Mouse (Mus musculus) intestine, postnatal 0 days (tissue): ENCODE data around the gene Zfp239. TPM values are rescaled to one million over a fixed set of nuclear protein-coding genes. Genes with fewer than 3 reads are reported as not detected.

Experiments
- ATAC-seq: fragments of 200-750 bp; cut with Nextera tagmentation; 2 replicates; pipeline ENCODE4 v1.8.0; 2017; ENCODE audit warnings: mild to moderate bottlenecking, moderate TSS enrichment, moderate library complexity
- H3K27ac ChIP-seq: fragments of 300-500 bp; sonication (generic); 2 replicates; pipeline ENCODE4 v1.5.1; 2014; ENCODE audit warnings: mild to moderate bottlenecking, low read depth, low read length, moderate library complexity
- H3K27me3 ChIP-seq: fragments of 300-500 bp; sonication (generic); replicated peaks from 2 replicates; pipeline ENCODE4 v1.6.1; 2014; ENCODE audit warnings: low read length, mixed read lengths; ENCODE audit not compliant: control insufficient read depth, insufficient read depth
- H3K36me3 ChIP-seq: fragments of 300-500 bp; sonication (generic); 2 replicates; pipeline ENCODE4 v1.6.1; 2014; ENCODE audit warnings: mild to moderate bottlenecking, moderate library complexity; ENCODE audit not compliant: control insufficient read depth, insufficient read depth
- H3K4me1 ChIP-seq: fragments of 300-500 bp; sonication (generic); replicated peaks from 2 replicates; pipeline ENCODE4 v1.6.1; 2014; ENCODE audit warnings: antibody characterized with exemption, low read length, mixed read lengths; ENCODE audit not compliant: control insufficient read depth, insufficient read depth
- H3K4me2 ChIP-seq: fragments of 300-500 bp; sonication (generic); replicated peaks from 2 replicates; pipeline ENCODE4 v1.6.1; 2014; ENCODE audit warnings: low read depth, mild to moderate bottlenecking, moderate library complexity
- H3K4me3 ChIP-seq: fragments of 300-500 bp; sonication (generic); 2 replicates; pipeline ENCODE4 v1.5.1; 2014; ENCODE audit warnings: low read depth, low read length
- H3K9ac ChIP-seq: fragments of 300-500 bp; sonication (generic); 2 replicates; pipeline ENCODE4 v1.6.1; 2014; ENCODE audit warnings: mild to moderate bottlenecking, low read depth, low read length
- H3K9me3 ChIP-seq: fragments of 300-500 bp; sonication (generic); 2 replicates; pipeline ENCODE4 v1.6.1; 2016; ENCODE audit warnings: mixed run types; ENCODE audit not compliant: control insufficient read depth
- CTCF ChIP-seq: sonication (generic); IDR thresholded peaks from 2 replicates; pipeline ENCODE4 v1.5.1; 2016; ENCODE audit warnings: low read depth, mild to moderate bottlenecking, control low read depth, antibody characterized with exemption, moderate library complexity
- WGBS: fragments of 180-500 bp; shearing (Covaris S2); extraction: QIAGEN DNeasy Blood & Tissue Kit; methylation state at CpG from one replicate; pipeline ENCODE4 v1.1.7; 2014; 5-methylcytosine and 5-hydroxymethylcytosine counted together
- polyA plus RNA-seq: library from polyadenylated mRNA; unstranded; fragments of >200 nt; fragmentation: Nextera tagmentation; extraction: Ambion mirVana; gene quantifications from 2 replicates; pipeline ENCODE4 v1.2.1, GENCODE M21; 2015

The Zfp239 gene
- polyA plus RNA-seq, 1 experiment from 2014 or later, result 3.1 TPM

DNA sequence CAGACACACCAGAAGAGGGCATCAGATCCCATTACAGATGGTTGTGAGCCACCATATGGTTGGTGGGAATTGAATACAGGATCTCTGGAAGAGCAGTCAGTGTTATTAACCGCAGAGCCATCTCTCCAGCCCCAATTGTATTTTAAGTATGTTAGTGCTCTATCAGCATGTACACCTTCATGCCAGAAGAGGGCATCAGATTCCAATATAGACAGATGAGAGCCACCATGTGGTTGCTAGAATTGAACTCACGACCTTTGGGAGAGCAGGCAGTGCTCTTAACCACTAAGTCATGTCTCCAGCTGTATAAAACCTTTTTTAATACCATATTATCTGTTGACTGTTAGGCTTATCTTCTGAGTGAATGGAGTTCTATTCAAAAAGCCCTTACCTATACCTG lies 10.2 kb upstream of the Zfp239 start:
- H3K27ac ChIP-seq, result no peak overlapping the region
- WGBS, result 60% methylated on average over 2 of the region's 2 CpGs
- no peaks in the 10 kb centered on the region for H3K27me3 ChIP-seq
- no peak for ATAC-seq
- H3K4me2 ChIP-seq, result no peak overlapping the region
- no peak overlapping the region for H3K9ac ChIP-seq
- peak; percentile 56 for TF ChIP-seq CTCF
- no peaks in the 10 kb centered on the region for H3K9me3 ChIP-seq
- no peak overlapping the region for H3K4me3 ChIP-seq
- H3K36me3 ChIP-seq, result peaks cover 9% of the 10 kb centered on the region; the same call in 1 of the 2 replicates
- no peaks in the 10 kb centered on the region for H3K4me1 ChIP-seq

- peak; percentile 66 for TF ChIP-seq CTCF
- ATAC-seq, result no peak
These were observed 3.9 kb upstream of the Zfp239 start for GRCm38 (mm10) chr6:117857990-117858389.

DNA sequence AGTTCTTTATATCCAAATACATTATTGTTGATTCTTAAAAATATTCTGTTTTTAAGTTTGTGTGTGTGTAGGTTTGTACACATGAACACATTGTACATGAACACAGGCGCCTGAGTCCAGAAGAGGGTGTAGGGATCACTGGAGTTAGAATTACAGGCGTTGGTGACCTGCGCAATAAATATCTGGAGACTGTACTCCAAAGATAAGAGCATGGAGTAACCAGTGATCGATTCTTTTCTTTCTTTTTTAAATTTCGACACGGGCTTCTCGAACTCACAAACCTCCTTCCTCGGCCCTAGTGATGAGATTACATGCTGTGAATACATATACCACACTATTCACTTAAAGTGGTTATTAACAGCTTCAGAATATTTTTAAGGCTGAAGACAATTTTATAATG lies 565 bp downstream of the Zfp239 start:
- Histone ChIP-seq H3K36me3 (no peaks in the 10 kb centered on the region), H3K27me3 (no peaks in the 10 kb centered on the region), H3K4me3 (peak overlapping the region; percentile 60), H3K9me3 (no peaks in the 10 kb centered on the region), H3K4me1 (no peaks in the 10 kb centered on the region), H3K9ac (no peak overlapping the region), H3K4me2 (peak overlapping the region; percentile 89), H3K27ac (no peak overlapping the region)
- no peak for TF ChIP-seq CTCF
- 53% methylated on average over 8 of the region's 8 CpGs for WGBS
- peak; percentile 50; the same call in 1 of the 2 replicates for ATAC-seq

More at GRCm38 (mm10) chr6:117857990-117858389, 3.9 kb upstream of the Zfp239 start:
- no peak overlapping the region for H3K27ac ChIP-seq
- no peaks in the 10 kb centered on the region for H3K36me3 ChIP-seq
- no peak overlapping the region for H3K4me2 ChIP-seq
- H3K4me1 ChIP-seq, result no peaks in the 10 kb centered on the region
- H3K27me3 ChIP-seq, result no peaks in the 10 kb centered on the region
- 37% methylated on average over 1 of the region's 1 CpGs for WGBS
- H3K9me3 ChIP-seq, result no peaks in the 10 kb centered on the region
- no peak overlapping the region for H3K9ac ChIP-seq
- H3K4me3 ChIP-seq, result no peak overlapping the region

- Histone ChIP-seq H3K9ac (no peak overlapping the region), H3K4me2 (peak overlapping the region; percentile 89), H3K27me3 (no peaks in the 10 kb centered on the region), H3K36me3 (no peaks in the 10 kb centered on the region), H3K27ac (no peak overlapping the region), H3K9me3 (no peaks in the 10 kb centered on the region), H3K4me3 (peak overlapping the region; percentile 60), H3K4me1 (no peaks in the 10 kb centered on the region)
- peak; percentile 67 for ATAC-seq
- WGBS, result 3% methylated on average over 26 of the region's 26 CpGs
- no peak for TF ChIP-seq CTCF
These were observed 1.2 kb downstream of the Zfp239 start for GRCm38 (mm10) chr6:117862899-117863620.

DNA sequence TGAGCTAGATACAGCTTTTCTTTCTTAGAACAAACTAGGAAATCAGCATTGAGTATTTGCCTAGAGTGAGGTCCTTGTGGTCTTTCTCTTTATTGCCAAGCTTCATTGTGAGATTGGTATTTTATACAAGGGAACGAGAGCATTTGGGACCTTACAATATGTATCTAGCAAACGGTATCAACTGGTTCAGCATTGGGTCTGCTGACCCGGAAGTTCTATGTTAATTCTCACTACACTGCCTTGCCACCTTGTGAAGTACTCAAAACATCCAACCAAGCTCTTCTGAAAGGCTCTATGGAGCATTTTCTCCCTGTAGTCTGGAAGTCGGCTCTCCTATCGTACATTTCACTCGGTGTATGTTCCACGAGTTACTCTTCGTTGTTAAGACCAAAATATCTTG lies 1.9 kb downstream of the Zfp239 start:
- Histone ChIP-seq H3K4me3 (no peak overlapping the region), H3K9ac (no peak overlapping the region), H3K4me2 (no peak overlapping the region; the same call in 1 of the 2 replicates), H3K27me3 (no peaks in the 10 kb centered on the region), H3K36me3 (no peaks in the 10 kb centered on the region), H3K4me1 (no peaks in the 10 kb centered on the region), H3K9me3 (no peaks in the 10 kb centered on the region), H3K27ac (no peak overlapping the region)
- ATAC-seq, result no peak
- TF ChIP-seq CTCF, result no peak
- WGBS, result 90% methylated on average over 8 of the region's 8 CpGs

- Histone ChIP-seq H3K4me3 (no peak overlapping the region), H3K27me3 (no peaks in the 10 kb centered on the region), H3K9ac (no peak overlapping the region), H3K4me1 (no peaks in the 10 kb centered on the region), H3K36me3 (no peaks in the 10 kb centered on the region), H3K9me3 (no peaks in the 10 kb centered on the region), H3K4me2 (0 out of 2 replicates have a peak overlapping the region, but pooled peaks have one; percentile 21), H3K27ac (no peak overlapping the region)
- WGBS, result 61% methylated on average over 8 of the region's 8 CpGs
- TF ChIP-seq CTCF, result no peak
- ATAC-seq, result peak; percentile 53; the same call in 1 of the 2 replicates
These were observed 6.3 kb downstream of the Zfp239 start for GRCm38 (mm10) chr6:117868187-117868586.
